Mouse (Mus musculus) kidney, embryonic 16.5 days (tissue): ENCODE measurements around the gene Was. TPM values are rescaled to one million over a fixed set of nuclear protein-coding genes. Genes with fewer than 3 reads are reported as not detected.
"Not testable (repeated sequence)": the region's sequence is repeated elsewhere in the genome, so short reads cannot be mapped to it uniquely, and the experiment has no call there.

ENCODE experiments used
- ATAC-seq: fragments of 200-750 bp; cut with Nextera tagmentation; 2 replicates; pipeline ENCODE4 v1.8.0; 2017; ENCODE audit warnings: moderate TSS enrichment; ENCODE audit not compliant: low FRiP score, low TSS enrichment
- H3K27ac ChIP-seq: fragments of 300-500 bp; sonication (generic); 2 replicates; pipeline ENCODE4 v1.5.1; 2014; ENCODE audit warnings: low read length
- H3K27me3 ChIP-seq: fragments of 300-500 bp; sonication (generic); 2 replicates; pipeline ENCODE4 v1.6.1; 2014; ENCODE audit warnings: low read length, control low read depth, mixed read lengths; ENCODE audit not compliant: insufficient read depth
- H3K36me3 ChIP-seq: fragments of 300-500 bp; sonication (generic); 2 replicates; pipeline ENCODE4 v1.6.1; 2014; ENCODE audit warnings: low read length, control low read depth, mixed read lengths; ENCODE audit not compliant: insufficient read depth
- H3K4me1 ChIP-seq: fragments of 300-500 bp; sonication (generic); 2 replicates; pipeline ENCODE4 v1.6.1; 2014; ENCODE audit warnings: low read length, control low read depth, mixed read lengths; ENCODE audit not compliant: insufficient read depth
- H3K4me2 ChIP-seq: fragments of 300-500 bp; sonication (generic); replicated peaks from 2 replicates; pipeline ENCODE4 v1.6.1; 2014; ENCODE audit warnings: low read depth, low read length
- H3K4me3 ChIP-seq: fragments of 300-500 bp; sonication (generic); 2 replicates; pipeline ENCODE4 v1.5.1; 2014; ENCODE audit warnings: mild to moderate bottlenecking, low read length
- H3K9ac ChIP-seq: fragments of 300-500 bp; sonication (generic); replicated peaks from 2 replicates; pipeline ENCODE4 v1.6.1; 2014; ENCODE audit warnings: low read length
- H3K9me3 ChIP-seq: fragments of 300-500 bp; sonication (generic); 2 replicates; pipeline ENCODE4 v1.6.1; 2016; ENCODE audit warnings: low read length, control low read depth
- WGBS: fragments of 180-500 bp; shearing (Covaris S2); extraction: QIAGEN DNeasy Blood & Tissue Kit; methylation state at CpG from one replicate; pipeline ENCODE4 v1.1.7; 2014; 5-methylcytosine and 5-hydroxymethylcytosine counted together
- polyA plus RNA-seq: library from polyadenylated mRNA; unstranded; fragments of >200 nt; fragmentation: Nextera tagmentation; extraction: Ambion mirVana; gene quantifications from 2 replicates; pipeline ENCODE4 v1.2.1, GENCODE M21; 2015

Was gene
- polyA plus RNA-seq, 1 experiment from 2014 or later = 0.11 TPM

DNA sequence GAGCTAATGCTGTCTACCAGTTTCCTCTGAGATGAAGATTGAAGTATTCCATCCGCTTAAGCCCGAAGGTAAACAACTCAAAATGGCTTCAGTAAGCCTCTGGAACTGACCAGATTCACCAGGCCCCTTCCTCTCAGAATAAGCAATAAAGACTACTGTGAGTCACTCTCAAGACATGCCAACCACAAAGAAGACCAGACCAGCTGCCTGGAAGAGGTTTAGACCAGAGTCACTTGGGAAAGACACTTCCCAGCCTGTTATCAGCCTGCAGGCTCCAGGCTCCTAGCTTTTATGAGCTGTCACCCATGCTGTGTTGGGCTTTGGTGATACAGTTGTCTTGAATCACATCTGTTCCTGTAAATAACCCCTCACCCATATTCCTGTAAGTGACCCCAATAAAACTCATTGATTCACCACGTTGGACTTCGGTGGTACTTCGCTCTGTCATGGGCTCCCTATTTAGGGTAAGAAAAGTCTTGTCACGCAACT, 5.5 kb downstream of the Was start:
- no peaks in the 10 kb centered on the region for H3K27me3 ChIP-seq
- H3K9me3 ChIP-seq = no peaks in the 10 kb centered on the region
- ATAC-seq = no peak
- H3K9ac ChIP-seq = no peak overlapping the region
- H3K27ac ChIP-seq = no peak overlapping the region
- H3K4me3 ChIP-seq = no peak overlapping the region
- H3K4me2 ChIP-seq = no peak overlapping the region
- H3K36me3 ChIP-seq = no peaks in the 10 kb centered on the region
- no peaks in the 10 kb centered on the region for H3K4me1 ChIP-seq
- 79% methylated on average over 6 of the region's 6 CpGs for WGBS

DNA sequence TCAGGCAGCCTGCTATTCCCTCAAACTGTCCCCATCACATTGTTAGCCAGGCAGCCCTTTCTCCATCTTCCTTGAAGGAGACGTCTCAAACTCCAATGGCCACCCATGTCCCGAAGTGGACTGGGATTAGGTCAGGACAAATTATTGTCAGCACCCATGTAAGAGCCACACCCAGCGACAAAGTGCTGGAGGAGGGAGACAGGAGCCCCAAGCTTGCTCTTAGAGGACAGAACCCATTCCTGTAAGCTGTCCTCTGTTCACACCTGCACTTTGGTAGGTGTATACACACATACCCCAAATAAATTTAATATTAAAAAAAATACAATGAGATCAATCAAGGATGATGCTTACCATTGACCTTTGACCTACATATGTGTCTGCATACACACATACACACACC, 15.2 kb downstream of the Was start:
- Histone ChIP-seq H3K27me3 (no peaks in the 10 kb centered on the region), H3K4me2 (peak overlapping the region; percentile 57), H3K9me3 (peaks cover 3% of the 10 kb centered on the region; the same call in 1 of the 2 replicates), H3K27ac (peak overlapping the region; percentile 68; the same call in 1 of the 2 replicates), H3K9ac (peak overlapping the region; percentile 69), H3K4me3 (peak overlapping the region; percentile 46), H3K36me3 (peaks cover 15% of the 10 kb centered on the region; the same call in 1 of the 2 replicates), H3K4me1 (no peaks in the 10 kb centered on the region)
- peak; percentile 14; the same call in 1 of the 2 replicates for ATAC-seq
- WGBS = 35% methylated on average over 3 of the region's 3 CpGs

DNA sequence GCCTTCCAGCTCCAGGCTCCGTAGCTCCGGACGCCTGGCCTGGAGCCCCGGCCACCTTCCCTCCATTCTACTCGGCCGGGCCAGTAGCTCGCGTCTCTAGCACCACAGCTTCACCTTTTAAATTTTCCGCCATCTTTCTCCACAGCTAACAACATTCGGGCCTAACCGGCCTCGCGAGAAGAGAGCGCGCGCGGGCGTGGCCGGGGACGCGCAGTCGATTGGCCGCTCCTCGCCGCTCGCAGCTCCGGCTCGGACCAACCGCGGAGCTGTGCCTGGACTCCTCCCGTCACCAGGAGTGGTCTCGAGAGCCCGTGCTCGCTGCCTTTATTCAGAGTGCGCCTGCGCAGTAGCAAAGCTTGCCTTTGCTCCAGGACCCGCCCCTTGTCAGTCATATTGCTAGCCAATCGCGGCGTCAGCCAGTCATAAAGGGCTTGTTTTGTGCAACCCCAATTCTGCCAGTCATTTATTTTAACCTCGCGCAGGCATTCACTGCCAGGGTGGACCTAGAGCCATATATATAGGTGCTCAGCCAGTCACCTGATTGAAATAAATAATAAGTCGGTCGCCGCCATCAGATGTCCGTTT, 15.8 kb downstream of the Was start, which contains the start of gene Suv39h1:
Gene Suv39h1, minus strand, starts transcription at position 331 of the 585 bp plus-strand sequence.
- WGBS = 24% methylated on average over 28 of the region's 46 CpGs
- Histone ChIP-seq H3K36me3 (peaks cover 16% of the 10 kb centered on the region; the same call in 1 of the 2 replicates), H3K9ac (peak within 1 kb of the TSS; percentile 77), H3K4me3 (peak within 1 kb of the TSS; percentile 65), H3K27me3 (no peaks in the 10 kb centered on the region), H3K27ac (peak within 1 kb of the TSS; percentile 93), H3K4me2 (peak within 1 kb of the TSS; percentile 57), H3K9me3 (peaks cover 3% of the 10 kb centered on the region; the same call in 1 of the 2 replicates), H3K4me1 (no peaks in the 10 kb centered on the region)
- ATAC-seq = peak; percentile 99

DNA sequence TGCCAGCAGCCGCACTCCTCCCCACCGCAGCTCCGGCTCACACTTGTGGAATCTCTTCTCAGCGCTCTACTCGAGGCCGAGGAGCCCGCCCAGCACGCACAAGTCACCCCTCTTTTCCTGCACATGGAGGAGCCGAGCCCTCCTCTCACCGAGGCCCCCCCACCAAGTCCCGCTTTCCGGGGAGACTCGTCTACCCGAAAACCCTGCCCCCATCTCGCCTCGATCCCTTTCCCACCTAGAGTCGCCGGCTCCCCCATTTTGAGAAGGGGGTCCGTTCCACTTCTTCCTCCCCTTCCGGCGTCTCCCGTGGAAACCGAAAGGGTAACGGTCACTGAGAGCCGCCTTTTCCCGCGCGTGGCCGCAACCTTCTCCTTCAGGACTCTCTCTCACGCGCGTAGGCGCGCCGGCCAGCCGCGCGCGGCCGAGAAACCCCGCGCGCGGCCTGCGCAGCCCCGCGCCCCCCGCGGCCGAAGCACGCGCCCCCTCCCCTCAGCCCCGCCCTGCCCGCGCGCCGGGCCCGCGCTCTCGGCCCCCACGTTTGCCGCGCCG, 16.3 kb downstream of the Was start:
- Histone ChIP-seq H3K36me3 (peaks cover 16% of the 10 kb centered on the region; the same call in 1 of the 2 replicates), H3K9ac (peak overlapping the region; percentile 77), H3K4me3 (peak overlapping the region; percentile 65), H3K4me2 (peak overlapping the region; percentile 50), H3K4me1 (no peaks in the 10 kb centered on the region), H3K27me3 (no peaks in the 10 kb centered on the region), H3K27ac (peak overlapping the region; percentile 93), H3K9me3 (peaks cover 3% of the 10 kb centered on the region; the same call in 1 of the 2 replicates)
- peak; percentile 16; the same call in 1 of the 2 replicates for ATAC-seq
- 17% methylated on average over 47 of the region's 64 CpGs for WGBS

DNA sequence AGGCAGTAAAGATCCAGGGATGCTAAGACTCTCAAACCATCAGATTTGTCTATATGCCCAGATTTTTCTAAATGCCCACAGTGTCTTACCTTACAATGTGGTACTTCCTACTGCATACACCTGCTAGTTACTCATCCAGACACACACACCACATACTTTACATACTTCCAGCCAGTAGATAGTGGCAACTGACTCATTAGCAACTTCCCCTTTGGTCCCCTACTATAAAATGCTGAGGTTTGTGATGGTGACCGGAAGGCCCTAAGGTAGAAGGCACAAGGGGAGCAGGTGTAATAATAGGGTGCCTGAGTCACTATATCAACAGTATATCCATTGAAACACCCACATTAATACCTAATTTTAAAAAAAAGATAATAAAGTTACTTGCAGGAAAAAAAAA, 21.1 kb downstream of the Was start:
- H3K36me3 ChIP-seq = peaks cover 24% of the 10 kb centered on the region; the same call in 1 of the 2 replicates

DNA sequence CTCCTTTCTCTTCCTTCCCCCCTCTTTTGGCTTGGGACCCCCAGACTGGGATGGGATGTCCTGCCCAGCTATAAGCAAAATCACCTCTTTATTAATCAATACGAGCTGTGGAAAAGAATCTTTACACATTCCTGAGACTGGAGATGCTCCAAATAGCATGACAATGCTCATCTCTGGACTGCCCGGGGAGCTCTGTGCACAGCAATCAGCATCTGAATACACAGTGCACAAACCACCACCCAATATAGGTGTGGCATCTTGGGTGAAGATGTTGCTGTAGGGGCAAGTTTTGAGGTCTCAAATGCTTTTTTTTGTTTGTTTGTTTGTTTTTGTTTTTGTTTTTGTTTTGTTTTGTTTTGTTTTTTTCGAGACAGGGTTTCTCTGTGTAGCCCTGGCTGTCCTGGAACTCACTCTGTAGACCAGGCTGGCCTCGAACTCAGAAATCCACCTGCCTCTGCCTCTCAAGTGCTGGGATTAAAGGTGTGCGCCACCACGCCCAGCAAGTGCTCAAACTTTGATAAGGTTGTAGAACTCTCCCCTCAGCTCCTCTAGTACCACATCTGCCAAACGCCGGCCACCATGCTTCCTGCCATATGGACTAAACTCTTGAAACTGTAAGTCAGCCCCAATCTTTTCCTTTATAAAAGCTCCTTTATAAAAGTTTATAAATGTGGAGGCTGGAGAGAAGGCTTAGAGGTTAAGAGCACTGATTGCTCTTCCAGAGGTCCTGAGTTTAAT, 39.1 kb downstream of the Was start:
- not testable (repeated sequence) for H3K9me3 ChIP-seq, H3K27ac ChIP-seq, H3K9ac ChIP-seq, H3K4me2 ChIP-seq, H3K27me3 ChIP-seq, ATAC-seq, H3K36me3 ChIP-seq, H3K4me3 ChIP-seq, H3K4me1 ChIP-seq
- 86% methylated on average over 7 of the region's 8 CpGs for WGBS

More for the DNA sequence above, 21.1 kb downstream of the Was start:
- no peaks in the 10 kb centered on the region for H3K9me3 ChIP-seq
- H3K27me3 ChIP-seq = no peaks in the 10 kb centered on the region
- H3K4me3 ChIP-seq = no peak overlapping the region
- no peak overlapping the region for H3K27ac ChIP-seq
- WGBS = 96% methylated on average over 1 of the region's 1 CpGs
- no peak overlapping the region for H3K9ac ChIP-seq
- no peak for ATAC-seq
- H3K4me1 ChIP-seq = no peaks in the 10 kb centered on the region
- no peak overlapping the region for H3K4me2 ChIP-seq

DNA sequence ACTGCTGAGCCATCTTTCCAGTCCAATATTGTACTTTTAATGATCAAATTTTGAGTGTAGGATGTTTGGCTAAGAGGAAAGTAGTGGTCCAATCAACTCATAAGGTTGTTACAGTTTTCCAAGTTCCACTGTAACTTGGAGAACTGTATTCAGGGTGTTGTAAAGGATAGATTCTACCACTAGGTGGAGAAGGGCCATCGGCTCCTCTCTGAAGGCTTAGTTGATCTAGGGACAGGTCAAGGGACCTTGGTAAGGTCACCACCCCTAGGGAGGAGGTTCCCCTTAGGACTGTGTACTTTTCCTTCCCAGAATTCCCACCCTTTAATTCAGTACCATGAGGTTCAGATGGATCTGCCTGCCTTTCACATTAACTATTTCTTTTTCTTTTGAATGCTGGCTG, 57.3 kb downstream of the Was start:
- H3K27ac ChIP-seq = no peak overlapping the region
- no peak overlapping the region for H3K9ac ChIP-seq
- no peak for ATAC-seq
- no peaks in the 10 kb centered on the region for H3K4me1 ChIP-seq
- no peaks in the 10 kb centered on the region for H3K9me3 ChIP-seq
- H3K4me2 ChIP-seq = no peak overlapping the region
- H3K36me3 ChIP-seq = no peaks in the 10 kb centered on the region
- H3K27me3 ChIP-seq = no peaks in the 10 kb centered on the region
- H3K4me3 ChIP-seq = no peak overlapping the region
- WGBS = 73% methylated on average over 1 of the region's 1 CpGs

Other genes with a start within 250 kb of the Was start
- gene Otud5, start 249.1 kb downstream of the Was start, polyA plus RNA-seq = 37.5 and 39.1 TPM in 2 replicates
- gene Pim2, start 212.2 kb downstream of the Was start, polyA plus RNA-seq = 11.7 and 13.4 TPM in 2 replicates
- 37.8 and 41.1 TPM in 2 replicates for gene Slc35a2, start 206.5 kb downstream of the Was start, polyA plus RNA-seq
- gene Pqbp1, start 191.2 kb downstream of the Was start, polyA plus RNA-seq = 113 and 124 TPM in 2 replicates
- gene Timm17b, start 191.1 kb downstream of the Was start, polyA plus RNA-seq = 182 and 184 TPM in 2 replicates
- gene Gm10491, start 182.7 kb downstream of the Was start, polyA plus RNA-seq = not detected in 2 replicates
- gene Gm10490, start 181.0 kb downstream of the Was start, polyA plus RNA-seq = not detected in 2 replicates
- gene Pcsk1n, start 170.7 kb downstream of the Was start, polyA plus RNA-seq = 1.4 and 2.3 TPM in 2 replicates
- not detected in 2 replicates for gene Eras, start 161.9 kb downstream of the Was start, polyA plus RNA-seq
- gene Hdac6, start 142.6 kb downstream of the Was start, polyA plus RNA-seq = 65.3 and 69.8 TPM in 2 replicates
- 0.58 and 0.69 TPM in 2 replicates for gene Gata1, start 112.4 kb downstream of the Was start, polyA plus RNA-seq
- 0.34 and 0.64 TPM in 2 replicates for gene Glod5, start 72.0 kb downstream of the Was start, polyA plus RNA-seq
- gene Suv39h1, start 15.7 kb downstream of the Was start, polyA plus RNA-seq = 66.5 and 70.7 TPM in 2 replicates
- 29.0 and 29.6 TPM in 2 replicates for gene Wdr13, start 42.4 kb upstream of the Was start, polyA plus RNA-seq
- 433 and 441 TPM in 2 replicates for gene Rbm3, start 55.4 kb upstream of the Was start, polyA plus RNA-seq
- gene Tbc1d25, start 85.7 kb upstream of the Was start, polyA plus RNA-seq = 12.6 and 14.9 TPM in 2 replicates
- gene Ebp, start 103.0 kb upstream of the Was start, polyA plus RNA-seq = 43.6 and 44.8 TPM in 2 replicates
- 8.4 and 9.7 TPM in 2 replicates for gene Porcn, start 116.0 kb upstream of the Was start, polyA plus RNA-seq
- 39.7 and 41.5 TPM in 2 replicates for gene Ftsj1, start 161.9 kb upstream of the Was start, polyA plus RNA-seq
- 1.8 and 4.1 TPM in 2 replicates for gene Slc38a5, start 180.6 kb upstream of the Was start, polyA plus RNA-seq
- gene Ssxb10, start 236.9 kb upstream of the Was start, polyA plus RNA-seq = not detected in 2 replicates